Mouse (Mus musculus): ENCODE measurements around the gene Chadl.
A peak's percentile ranks its signal among the peaks of the same experiment; 100 is the strongest.
"Not testable (repeated sequence)": the region's sequence is repeated elsewhere in the genome, so short reads cannot be mapped to it uniquely, and the experiment has no call there.

DNA sequence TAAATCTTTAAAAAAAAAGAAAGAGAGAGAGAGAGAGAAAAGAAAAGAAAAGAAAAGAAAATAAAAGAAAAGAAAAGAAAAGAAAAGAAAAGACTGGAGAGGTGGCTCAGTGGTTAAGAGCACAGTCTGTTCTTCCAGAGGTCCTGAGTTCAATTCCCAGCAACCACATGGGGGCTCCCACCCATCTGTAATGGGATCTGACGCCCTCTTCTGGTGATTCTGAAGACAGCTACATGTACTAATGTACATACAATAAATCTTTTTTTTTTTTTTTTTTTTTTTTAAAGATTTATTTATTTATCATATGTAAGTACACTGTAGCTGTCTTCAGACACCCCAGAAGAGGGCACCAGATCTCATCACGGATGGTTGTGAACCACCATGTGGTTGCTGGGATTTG is 45.3 kb upstream of the Chadl start:
- TF ChIP-seq CTCF (conservative IDR thresholded peaks at IDR 0.05; ENCODE audit: low read length): peak; percentile 18
- TF ChIP-seq POU5F1, NANOG (IDR thresholded peaks at IDR 0.05; ENCODE audit: borderline replicate concordance, low read length): not testable (repeated sequence)
